Mouse (Mus musculus): ENCODE measurements around the gene Fam124b.

- TF ChIP-seq CTCF (IDR thresholded peaks at IDR 0.05), result no peak
- TF ChIP-seq EP300 (IDR thresholded peaks at IDR 0.05), result no peak
Observed at GRCm38 (mm10) chr1:80241579-80241978, 23.3 kb upstream of the Fam124b start.

Measured in lung, postnatal 0 days (tissue).